Mouse (Mus musculus): Measurements from ENCODE around the gene Rom1. TPM values are rescaled to one million over a fixed set of nuclear protein-coding genes. Genes with fewer than 3 reads are reported as not detected.
A peak's percentile ranks its signal among the peaks of the same experiment; 100 is the strongest.

The Rom1 gene
- total RNA-seq, 1 experiment from 2014 or later = 3.6 TPM

DNA sequence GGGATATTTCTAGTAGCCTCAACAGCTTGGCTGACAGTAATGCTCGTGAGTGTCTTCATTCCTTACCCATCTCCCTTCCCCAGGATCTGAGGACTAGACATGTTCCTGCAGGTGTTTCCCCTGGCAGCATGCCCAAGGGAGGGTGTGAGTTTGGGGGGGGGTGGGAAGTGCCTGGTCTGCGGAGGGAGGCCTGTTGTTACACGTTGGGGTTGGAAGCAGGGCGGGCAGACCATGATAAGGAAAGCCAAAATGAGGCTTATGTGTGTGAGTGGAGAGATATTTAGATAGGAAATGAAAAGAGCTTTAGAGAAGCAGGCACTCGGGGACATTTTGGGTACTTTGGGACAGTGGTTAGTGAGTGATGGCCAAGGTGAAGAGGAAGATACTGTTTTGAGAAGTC is 14.9 kb upstream of the Rom1 start:
- ATAC-seq (replicated peaks; ENCODE audit: insufficient number of reproducible peaks, low FRiP score, low TSS enrichment, poor library complexity, severe bottlenecking) = no peak

DNA sequence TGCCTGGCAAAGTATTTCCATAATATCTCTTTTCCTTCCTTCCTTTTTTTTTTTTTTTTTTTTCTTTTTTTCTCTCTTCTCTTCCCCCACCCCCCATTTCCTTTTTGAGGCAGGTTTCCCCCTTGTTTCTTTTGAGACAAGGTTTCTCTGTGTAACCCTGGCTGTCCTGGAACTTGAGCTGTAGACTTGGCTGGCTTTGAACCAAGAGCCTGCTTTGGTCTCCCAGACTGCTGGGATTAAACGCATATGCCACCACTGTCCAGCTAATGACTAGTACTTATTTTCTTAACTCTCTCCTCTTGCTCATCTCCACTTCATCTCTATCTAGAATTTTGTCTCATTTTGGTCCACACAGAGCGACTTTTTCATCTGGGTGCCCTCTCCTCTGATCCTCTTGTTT is 13.9 kb upstream of the Rom1 start:
- ATAC-seq (replicated peaks; ENCODE audit: insufficient number of reproducible peaks, low FRiP score, low TSS enrichment, poor library complexity, severe bottlenecking) = no peak

DNA sequence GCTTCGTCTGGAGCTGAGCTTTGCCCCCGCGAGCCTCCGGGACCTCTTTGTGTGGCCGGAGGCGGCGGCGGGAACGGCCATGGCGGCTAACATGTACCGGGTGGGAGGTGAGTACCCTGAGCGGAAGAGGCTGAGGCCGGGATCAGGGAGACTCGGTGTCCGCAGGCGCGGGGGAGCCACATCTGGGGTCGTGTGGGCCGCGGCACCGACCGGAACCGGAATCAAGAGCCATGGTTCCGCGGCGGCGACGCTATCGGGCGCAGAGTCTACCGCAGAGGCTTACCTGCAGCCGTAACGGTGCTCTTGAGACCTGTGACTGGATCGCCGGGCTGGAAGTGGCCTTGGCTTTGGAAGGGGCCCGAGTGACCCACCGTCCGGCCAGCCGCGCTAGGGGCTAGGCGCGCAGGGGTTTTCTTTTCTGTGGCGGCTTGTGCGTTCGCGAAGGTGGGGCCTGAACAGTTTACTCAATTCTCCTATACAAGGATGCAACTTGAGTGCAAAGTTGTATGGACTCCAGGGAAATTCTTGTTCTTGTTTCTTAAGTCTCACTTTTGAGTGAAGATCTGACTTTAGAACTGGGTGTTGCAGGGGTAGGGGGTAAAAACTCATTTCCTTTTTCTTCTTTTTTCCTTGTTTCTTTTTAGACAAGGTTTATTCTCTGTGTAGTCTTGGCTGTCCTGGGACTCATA is 13.3 kb upstream of the Rom1 start:
- ATAC-seq (replicated peaks; ENCODE audit: insufficient number of reproducible peaks, low FRiP score, low TSS enrichment, poor library complexity, severe bottlenecking) = no peak

DNA sequence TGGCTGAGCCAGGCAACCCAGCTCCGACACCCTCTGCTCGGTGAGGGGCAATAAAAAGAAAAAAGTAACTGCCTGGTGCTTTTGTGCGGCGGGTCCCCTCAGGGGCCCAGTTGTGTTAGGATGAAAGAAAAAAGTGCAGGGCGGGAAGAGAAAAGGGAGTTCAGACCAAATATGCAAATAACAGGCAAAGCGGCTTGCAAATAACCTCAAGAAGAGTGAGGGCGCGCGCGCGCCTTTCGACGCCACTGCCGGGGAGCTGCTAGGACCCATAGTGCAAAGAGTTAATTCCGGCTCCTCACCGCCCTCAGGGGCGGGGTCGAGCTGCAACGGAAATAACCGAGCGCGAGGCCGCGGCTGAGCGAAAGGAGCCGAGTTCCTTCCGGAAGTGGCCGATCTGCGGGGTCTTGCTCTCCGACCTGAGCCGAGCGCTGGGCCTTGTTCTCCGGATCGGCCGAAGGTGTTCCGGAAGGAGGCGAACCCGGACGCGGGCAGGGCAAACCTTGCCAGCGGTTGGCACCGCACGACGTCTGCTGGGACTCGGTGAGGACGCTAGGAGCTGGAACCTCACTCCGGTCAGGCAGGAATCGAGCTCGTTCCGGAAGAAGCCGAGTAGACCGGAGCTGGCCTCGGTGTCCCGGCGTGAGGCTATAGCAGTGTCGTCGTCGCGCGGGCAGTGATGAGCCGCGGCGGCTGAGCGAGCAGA is 12.5 kb upstream of the Rom1 start, which contains the start of gene Mta2:
Gene Mta2, plus strand, starts transcription at position 361 of the 703 bp plus-strand sequence.
- peak; percentile 92 for ATAC-seq (replicated peaks; ENCODE audit: insufficient number of reproducible peaks, low FRiP score, low TSS enrichment, poor library complexity, severe bottlenecking)

DNA sequence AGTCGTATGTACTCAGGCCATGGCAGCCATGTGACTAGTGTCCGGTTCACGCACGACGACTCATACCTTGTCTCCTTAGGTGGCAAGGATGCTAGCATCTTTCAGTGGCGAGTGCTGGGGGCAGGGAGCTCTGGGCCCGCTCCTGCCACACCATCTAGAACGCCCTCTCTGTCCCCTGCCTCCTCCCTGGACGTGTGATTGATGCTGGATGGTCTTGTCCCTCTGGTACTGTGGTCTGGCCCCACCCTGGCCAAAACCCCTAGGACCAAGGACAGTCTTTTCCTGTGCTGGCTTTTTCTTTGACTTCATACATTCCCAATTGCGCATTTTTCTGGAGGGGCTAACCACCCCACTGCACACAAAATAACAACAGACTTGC is 12.0 kb upstream of the Rom1 start:
- ATAC-seq (replicated peaks; ENCODE audit: insufficient number of reproducible peaks, low FRiP score, low TSS enrichment, poor library complexity, severe bottlenecking) = no peak

DNA sequence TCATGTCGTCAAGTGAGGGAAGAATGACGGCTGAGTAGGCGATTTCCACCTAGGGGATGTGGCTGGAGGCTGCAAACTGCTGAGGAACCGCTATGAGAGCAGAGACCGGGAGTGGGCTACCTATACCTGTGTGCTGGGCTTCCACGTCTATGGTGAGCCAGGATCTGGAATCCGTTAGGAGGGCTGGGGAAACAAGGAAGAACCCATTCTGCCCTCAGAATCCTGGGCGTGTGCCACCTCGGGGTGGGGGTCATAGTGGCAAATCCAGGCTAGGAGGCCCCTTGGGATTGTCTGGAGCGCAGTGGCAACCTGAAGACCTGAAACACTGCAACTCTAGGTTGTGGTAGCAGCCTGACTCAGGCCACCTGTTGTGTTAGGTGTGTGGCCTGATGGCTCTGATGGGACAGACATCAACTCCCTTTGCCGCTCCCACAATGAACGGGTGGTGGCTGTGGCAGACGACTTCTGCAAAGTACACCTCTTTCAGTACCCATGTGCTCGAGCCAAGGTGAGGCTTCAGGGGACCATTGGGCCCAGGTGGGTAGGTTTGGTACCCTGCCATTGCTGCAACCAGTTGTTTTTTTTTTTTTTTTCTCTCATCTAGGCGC is 11.5 kb upstream of the Rom1 start:
- ATAC-seq (replicated peaks; ENCODE audit: insufficient number of reproducible peaks, low FRiP score, low TSS enrichment, poor library complexity, severe bottlenecking) = no peak

DNA sequence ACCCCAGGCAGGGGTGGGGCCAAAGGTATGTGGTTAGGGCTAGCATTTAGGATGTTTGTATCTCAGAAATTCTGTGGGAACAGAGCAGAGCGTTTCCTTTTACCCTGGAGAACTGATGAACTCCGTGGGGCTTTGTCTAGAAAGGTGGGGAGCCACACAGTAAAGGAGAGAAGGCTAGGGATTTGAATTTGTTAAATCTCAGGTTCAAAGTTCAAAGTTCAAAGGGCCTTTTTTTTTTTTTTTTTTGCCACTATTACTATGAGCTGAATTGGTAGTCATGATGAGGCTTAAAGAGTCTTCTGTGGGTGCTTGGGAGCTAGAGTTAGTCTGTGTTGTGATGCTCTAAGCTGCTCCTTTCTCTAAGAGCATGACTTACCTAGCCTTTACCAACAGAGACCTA is 7.6 kb upstream of the Rom1 start:
- ATAC-seq (replicated peaks; ENCODE audit: insufficient number of reproducible peaks, low FRiP score, low TSS enrichment, poor library complexity, severe bottlenecking) = no peak

DNA sequence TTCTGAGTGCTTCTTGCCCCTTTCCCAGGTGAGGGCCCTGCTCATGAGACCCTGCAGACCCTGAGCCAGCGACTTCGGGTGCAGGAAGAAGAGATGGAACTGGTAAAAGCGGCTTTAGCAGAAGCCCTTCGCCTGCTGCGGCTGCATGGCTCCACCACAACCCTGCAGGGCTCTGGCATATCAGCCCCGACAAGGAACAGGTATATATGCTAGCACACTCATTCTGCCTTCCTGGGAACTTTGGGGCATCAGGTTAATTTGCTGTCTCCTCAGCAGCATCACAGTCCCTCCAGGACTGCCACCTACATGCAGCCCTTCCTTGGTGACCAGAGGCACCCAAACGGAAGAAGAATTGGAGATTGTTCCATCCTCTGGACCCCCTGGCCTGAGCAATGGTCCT is 1.6 kb upstream of the Rom1 start:
- no peak for ATAC-seq (replicated peaks; ENCODE audit: insufficient number of reproducible peaks, low FRiP score, low TSS enrichment, poor library complexity, severe bottlenecking)

DNA sequence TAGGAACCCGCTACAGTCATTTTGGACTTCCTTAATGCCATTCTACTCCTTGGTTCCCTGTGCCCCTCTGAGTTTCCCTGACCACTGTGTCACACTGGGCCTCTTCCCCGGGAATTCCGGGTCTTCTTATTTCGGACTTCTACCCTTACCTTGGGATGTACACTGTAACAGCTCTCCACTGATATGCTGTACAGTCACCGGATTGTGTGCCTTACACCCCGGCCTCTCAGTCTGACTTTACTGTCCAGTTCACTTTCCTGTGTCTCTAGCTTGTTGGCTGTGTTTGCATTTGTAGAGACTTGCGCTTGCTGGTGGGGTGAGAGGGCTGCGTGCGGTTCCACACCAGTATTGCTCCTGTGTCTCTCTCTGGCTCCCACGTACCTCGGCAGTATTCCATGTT is 961 bp upstream of the Rom1 start:
- ATAC-seq (replicated peaks; ENCODE audit: insufficient number of reproducible peaks, low FRiP score, low TSS enrichment, poor library complexity, severe bottlenecking) = no peak

DNA sequence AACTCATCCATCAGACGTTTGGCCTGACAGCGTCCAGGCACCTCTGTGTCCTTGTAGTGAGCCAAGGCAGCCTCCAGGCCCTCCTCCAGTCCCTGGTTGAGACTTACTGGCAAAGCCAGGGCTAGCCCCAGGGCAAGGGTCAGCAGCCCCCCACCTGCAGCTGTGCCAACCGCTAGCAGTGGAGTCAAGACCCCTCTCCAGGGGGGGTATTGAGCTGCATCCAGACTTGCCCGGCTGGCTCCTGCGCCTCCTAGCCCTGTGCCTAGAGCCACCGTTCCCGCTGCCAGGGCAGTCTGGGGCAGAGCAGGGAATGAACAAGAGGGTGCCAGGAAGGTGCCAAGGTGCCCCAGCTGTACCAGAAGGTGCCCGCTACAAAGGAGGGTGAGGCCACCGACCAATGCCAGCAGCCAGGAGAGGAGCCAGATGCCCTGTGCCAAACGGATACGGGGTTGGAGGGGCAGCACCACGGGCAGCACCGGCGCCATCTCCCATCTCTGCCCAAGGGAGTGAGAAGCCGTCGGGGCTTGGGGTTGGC is 400 bp downstream of the Rom1 start:
- ATAC-seq (replicated peaks; ENCODE audit: insufficient number of reproducible peaks, low FRiP score, low TSS enrichment, poor library complexity, severe bottlenecking) = no peak; the same call in 1 of the 2 replicates

DNA sequence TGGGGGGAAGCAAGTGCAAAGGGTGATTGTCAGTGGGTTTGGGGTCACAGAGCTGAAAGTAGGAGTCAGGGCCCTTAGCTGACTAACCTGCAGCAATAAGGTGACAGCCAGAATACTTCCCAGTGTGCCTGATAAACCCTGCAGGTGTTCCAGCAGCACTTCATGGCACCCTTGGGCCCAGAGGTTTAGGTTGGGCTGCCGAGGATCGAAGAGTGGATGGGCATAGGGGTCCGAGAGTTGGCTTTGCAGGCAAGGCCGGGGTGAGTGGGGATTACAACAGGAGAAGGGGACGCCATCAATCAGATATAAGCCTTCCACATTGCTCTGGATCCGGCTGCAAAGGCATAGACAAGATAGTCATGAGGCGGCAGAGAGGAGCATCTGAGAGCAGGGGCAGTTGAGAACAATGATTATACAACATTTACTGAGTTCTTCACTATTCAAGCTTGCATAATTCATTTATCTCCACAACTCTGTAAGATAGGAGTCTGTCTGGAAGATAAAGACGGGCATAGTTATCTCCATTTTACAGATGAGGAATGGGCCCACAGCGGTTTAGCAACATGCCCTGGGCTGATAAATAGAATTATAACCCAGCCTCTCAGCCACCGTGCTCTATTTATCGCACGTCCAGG is 1.1 kb downstream of the Rom1 start:
- no peak for ATAC-seq (replicated peaks; ENCODE audit: insufficient number of reproducible peaks, low FRiP score, low TSS enrichment, poor library complexity, severe bottlenecking)

DNA sequence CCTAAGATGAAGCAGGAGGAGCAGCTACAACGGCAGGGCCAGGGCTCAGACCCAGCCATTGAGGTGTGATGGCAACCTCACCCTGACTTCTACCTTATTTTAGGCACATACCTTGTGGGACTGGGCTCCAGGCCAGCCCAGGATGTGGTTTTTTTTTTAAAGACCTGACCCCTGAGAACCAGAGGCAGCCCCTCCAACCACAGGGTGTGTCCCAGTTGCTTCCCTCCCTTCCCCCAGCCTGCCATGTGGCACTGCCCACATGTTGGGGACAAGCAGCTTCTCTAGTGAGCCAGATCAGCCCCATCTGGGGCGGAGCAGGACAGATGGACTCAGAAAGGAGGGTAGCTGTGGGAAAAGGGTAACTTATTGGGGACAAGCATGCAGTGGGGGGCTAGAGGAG is 2.4 kb downstream of the Rom1 start:
- ATAC-seq (replicated peaks; ENCODE audit: insufficient number of reproducible peaks, low FRiP score, low TSS enrichment, poor library complexity, severe bottlenecking) = no peak

DNA sequence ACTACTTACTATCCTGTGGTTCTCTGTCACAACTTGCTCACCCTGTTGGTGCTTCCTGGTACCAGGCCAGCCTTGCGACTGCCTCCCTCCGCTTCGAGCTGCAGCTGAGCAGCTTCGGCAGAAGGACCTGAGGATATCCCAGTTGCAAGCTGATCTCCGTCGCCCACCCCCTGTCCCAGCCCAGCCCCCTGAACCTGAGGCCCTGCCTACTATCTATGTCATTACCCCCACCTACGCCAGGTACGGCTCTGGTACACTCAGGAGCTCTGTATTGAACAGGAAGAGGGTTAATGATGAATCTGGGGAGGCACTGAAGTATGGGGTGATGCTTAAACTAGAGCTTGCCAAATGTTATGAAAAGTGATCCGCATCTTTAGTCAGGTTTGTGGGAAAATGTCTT is 7.4 kb downstream of the Rom1 start:
- no peak for ATAC-seq (replicated peaks; ENCODE audit: insufficient number of reproducible peaks, low FRiP score, low TSS enrichment, poor library complexity, severe bottlenecking)

DNA sequence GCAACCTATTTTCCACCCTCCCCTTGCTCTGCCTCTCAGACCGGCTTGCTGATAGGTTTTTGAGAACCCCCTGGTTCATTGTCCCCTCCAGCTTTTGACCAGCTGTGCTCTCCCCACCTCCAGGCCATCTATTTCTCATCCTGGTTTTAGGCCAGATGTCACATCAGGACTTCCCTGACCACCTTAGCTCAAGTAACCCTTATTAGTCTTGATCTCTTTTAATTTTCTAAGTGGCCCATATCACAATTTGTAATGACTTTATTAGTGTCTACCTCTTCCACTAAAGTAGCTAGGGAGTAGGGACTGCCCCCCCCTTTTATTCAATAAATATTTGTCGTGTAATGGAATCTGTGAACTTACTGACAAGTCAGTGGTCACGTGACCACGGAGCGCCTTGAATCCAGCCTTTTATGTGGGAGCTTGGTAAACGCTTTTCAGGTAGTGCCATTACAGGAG is 8.3 kb downstream of the Rom1 start:
- no peak; the same call in 1 of the 2 replicates for ATAC-seq (replicated peaks; ENCODE audit: insufficient number of reproducible peaks, low FRiP score, low TSS enrichment, poor library complexity, severe bottlenecking)

DNA sequence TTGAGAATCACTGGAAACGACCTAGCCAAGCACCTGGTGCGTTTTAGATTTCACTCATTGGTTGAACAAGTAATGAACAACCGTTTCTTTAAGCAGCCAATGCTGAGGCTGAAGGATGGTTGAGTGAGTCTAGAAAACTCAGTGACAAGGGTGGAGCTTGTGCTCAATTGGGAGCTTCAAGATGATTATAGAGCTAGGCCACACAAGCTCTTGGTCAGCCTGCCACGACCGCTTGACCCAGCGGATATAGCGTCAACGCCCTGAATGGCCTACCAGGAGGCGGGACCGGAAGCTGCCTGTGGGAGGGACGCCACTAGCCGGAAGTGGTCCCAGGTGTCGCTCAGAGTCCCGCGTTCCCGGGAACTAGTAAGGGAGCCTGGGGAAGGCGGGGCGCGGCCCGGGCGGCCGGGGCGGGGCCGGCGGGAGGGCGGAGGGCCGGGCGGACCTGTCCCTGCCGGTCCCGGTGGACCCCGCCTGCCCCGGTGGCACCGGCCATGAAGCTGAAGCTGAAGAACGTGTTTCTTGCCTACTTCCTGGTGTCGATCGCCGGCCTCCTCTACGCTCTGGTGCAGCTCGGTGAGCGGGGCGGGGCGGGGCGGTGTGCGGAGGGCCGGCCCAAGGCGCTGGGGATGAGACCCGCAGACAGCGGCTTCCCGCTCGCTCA is 9.0 kb downstream of the Rom1 start, which contains the start of gene B3gat3:
Gene B3gat3, plus strand, starts transcription at position 302 of the 664 bp plus-strand sequence.
- peak; percentile 96 for ATAC-seq (replicated peaks; ENCODE audit: insufficient number of reproducible peaks, low FRiP score, low TSS enrichment, poor library complexity, severe bottlenecking)

DNA sequence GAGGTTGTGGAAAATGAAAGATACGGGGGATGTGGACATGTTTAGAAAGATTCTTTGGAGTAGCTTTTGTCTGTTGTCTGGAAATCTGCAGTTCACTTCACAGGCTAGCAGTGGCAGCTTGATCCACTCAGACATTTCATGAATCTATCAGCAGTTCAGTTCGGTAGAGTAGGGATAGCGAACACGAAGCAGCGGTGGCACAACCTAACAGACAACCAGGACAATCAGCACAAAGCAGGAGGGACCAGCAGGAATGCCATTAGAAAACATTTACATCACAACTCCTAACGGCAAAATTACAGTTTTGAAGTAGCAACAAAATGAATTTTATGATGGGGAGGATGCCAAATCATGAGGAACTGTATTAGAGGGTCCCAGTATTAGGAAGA is 9.5 kb downstream of the Rom1 start:
- ATAC-seq (replicated peaks; ENCODE audit: insufficient number of reproducible peaks, low FRiP score, low TSS enrichment, poor library complexity, severe bottlenecking) = no peak

DNA sequence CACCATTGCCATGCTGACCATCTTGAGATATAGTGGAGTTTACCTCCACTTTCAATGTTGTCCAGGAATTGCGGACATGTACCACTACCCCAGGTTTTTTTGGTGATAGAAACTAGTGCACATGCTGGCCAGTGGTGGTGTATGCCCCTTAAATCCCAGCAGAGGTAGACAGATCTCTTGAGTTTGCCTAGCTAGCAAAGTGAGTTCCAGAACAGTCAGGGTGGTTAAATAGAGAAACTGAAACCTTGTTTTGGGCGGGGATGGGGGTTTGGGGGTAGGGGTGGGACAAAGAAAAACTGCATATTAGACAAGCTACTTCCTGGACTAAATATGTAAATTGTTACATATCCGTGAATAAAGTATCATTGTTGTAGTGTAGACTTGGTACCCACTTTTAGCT is 10.2 kb downstream of the Rom1 start:
- ATAC-seq (replicated peaks; ENCODE audit: insufficient number of reproducible peaks, low FRiP score, low TSS enrichment, poor library complexity, severe bottlenecking) = no peak

DNA sequence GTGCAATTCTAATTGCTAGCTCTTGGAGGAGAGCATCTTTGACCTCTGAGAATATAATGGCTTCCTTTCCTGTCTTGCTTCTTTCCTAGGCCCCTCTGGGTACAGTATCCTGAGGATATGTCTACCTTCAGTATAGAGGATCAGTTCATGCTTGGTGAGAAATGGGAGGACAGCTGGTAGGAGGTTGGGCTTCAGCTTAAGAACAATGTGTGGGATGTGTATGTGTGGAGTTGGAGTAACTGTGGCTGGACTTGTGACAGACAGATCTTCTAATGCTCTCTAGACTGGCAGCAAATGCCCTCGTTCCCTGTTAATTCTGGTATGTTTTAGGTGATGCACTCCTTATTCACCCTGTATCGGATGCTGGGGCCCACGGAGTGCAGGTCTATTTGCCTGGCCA is 14.9 kb downstream of the Rom1 start:
- no peak for ATAC-seq (replicated peaks; ENCODE audit: insufficient number of reproducible peaks, low FRiP score, low TSS enrichment, poor library complexity, severe bottlenecking)

DNA sequence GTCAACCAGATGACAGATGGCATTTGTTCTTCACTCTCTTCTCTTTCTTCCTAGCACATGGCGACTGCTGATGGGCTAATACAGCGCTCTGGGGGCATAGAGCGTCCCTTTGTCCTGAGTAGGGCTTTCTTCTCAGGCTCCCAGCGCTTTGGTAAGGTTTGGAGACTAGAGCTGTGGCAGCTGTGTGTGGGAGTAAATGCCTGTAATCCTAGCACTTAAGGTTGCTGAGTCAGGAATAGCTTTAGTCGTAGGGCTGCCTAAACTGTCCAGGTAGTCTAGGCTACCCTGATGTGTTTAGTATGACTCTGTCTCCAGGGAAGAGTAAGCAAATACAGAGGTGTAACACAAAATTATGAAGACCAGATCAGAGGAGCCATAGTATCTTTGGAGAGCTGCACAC is 17.3 kb downstream of the Rom1 start:
- ATAC-seq (replicated peaks; ENCODE audit: insufficient number of reproducible peaks, low FRiP score, low TSS enrichment, poor library complexity, severe bottlenecking) = no peak
